Mouse (Mus musculus): ENCODE results near the gene Gm44503.

Gene Gm44503

DNA sequence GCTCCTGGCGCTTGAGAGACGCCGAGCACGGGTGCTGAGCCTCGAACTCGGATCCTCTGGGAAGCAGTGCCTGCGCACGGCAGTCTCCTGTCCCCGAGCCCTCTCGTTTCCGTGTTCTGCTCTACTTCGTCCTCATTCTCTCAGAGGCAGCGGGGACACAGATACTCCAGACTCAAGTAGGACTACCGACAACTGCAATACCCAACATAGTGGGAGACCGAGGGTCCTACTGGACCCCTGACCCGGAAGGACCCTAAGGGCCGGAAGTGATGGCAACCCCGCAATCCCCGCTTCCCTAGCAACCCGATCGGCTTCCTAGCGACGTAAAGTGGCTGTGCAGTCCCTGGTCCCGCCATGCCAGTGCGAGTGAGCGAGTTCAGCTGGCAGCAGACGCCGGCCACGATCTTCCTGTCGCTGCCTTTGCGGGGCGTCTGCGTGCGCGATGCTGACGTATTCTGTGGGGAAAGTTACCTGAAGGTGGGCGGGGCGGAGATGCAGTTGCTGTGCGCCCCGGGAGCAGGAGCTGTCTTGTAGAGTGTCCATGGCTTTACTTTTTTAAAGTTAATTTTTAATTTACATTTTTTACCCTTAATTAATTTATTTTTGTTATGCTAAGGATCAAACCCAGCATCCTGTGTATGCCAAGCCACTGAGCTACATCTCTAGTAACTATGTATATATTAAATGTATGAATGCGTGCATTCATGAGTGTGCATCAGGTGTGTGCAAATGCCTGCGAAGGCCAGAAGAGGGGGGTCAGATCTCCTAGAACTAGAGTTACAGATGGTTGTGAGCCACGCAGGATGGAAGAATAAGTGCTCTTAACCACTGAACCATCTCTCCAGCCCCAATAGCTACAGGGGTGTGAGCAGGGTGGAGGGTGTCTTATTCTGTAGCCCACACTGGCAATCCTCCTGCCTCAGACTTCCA lies at the start of gene Gm44503, which contains the start of gene Dyx1c1:
Gm44503 (plus strand) TSS at position 332 of the 930 bp plus-strand sequence.
Dyx1c1 (plus strand) TSS at position 265 of the 930 bp plus-strand sequence.
- in situ Hi-C loops (cut with MboI, MseI): no loop called here

GRCm38 (mm10) chr9:72911381-72911780 lies 47.3 kb upstream of the Gm44503 start:
- in situ Hi-C loops (cut with MboI, MseI): no loop called here

GRCm38 (mm10) chr9:72913551-72913950 lies 45.1 kb upstream of the Gm44503 start:
- in situ Hi-C loops (cut with MboI, MseI): no loop called here

DNA sequence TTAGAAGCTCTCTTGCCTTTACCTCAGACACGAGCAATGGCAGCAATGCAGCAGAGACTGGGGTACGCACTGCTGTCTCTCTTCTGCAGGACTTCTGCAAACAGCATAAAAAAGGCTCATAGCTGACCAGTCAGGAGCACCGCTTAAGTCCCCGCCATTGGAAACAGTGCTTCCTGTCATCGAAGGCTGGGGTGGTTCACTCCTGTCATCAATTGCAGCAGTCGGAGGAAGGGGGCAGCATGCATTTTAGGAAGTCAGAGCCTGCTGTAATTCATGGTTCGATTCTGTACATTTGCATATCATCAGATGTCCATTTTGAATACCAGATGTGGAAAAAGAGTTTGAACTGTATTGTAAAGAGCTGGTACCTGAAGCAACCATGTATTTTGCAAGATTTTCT lies 42.9 kb upstream of the Gm44503 start:
- in situ Hi-C loops (cut with MboI, MseI): no loop called here

- in situ Hi-C loops (cut with MboI, MseI): no loop called here
These were observed 35.6 kb upstream of the Gm44503 start for GRCm38 (mm10) chr9:72923068-72923467.

DNA sequence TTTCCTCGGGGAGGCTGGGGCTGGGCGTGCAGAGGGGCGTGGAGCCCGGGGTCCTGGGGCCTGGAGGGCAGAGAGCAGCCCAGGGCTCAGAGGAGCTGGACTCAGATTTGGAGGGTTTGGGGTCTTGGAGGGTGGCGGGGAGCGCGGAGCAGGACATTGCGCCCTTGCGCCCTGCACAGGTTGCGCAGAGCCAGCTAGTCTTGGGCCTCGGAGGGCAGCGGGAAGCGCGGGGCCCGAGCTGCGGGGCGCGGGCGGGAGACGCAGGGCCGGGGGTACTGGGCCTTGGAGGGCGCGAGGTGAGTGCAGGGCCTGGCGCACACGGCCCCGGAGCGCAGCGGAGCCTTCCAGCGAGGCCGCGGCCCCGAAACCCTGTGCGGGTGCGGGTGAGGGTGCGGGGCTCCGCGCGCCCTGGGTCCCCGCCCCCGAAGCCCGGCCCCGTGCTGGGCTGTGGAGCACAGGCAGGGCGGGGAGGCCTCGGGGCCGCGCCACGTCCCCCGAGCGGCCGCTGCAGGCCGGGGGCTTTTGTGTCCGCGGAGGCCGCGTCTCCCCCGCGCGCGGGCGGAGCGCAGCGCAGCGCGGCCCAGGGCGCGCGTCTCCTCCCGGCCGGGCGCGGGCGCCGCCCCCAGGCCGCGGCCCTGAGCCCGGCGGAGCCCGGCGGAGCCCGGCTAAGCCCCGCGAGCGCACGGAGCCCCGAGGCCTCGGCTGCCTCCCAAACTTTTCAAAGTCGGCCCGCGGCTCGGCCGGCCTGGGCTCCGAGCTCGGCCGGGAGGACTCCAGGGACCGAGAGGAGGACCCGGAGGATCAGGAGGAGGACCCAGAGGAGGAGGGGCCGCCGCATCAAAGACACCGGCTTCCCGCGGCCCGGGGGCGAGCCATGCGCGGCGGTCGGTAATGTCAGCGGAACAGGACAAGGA lies 33.4 kb upstream of the Gm44503 start, which contains the start of gene Pygo1:
Pygo1 (plus strand) TSS at position 625 of the 914 bp plus-strand sequence.
- in situ Hi-C loops (cut with MboI, MseI): no loop called here

DNA sequence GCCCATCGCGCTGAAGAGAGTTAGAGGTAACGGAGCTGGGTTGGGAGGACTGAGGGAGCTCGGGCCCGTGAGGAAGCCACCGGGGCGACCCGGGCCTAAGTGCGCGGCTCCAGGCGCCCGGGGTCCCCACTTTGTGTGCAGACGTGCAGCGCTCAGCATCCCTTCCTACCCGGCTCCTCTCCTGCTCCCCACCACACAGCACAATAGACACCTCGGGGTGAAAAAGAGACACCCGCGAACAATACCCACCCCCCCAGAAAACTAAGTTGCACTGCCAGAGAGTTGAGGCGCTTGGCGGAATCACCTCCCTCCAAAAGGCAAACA lies 32.8 kb upstream of the Gm44503 start:
- in situ Hi-C loops (cut with MboI, MseI): no loop called here

DNA sequence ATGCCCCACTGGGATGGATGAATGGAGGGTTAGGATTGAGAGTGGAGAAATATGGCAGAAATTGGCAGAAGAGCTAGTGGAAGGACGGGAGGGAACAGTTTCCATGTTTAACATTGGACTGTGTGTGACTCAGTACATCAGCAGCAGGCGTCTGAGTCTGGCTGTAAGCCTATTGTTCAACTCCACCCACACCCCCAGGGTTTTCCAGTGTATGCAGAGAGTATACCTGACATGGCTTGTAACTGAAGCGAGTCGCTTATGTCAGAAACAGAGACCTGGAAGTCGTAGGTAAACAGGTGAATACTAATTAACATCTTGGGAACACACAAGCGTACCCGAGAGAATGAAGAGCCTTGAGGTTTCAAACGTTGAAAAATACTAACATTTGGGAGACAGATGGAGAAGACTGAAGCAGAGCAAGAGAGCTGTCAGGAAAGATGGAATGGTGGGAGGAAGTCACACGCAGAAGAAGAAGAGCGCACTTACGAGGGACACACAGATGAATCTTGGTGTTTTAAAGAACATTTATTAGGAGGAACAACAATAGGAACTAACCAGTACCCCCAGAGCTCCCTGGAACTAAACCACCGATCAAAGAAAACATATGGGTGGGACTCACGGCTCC lies 27.4 kb upstream of the Gm44503 start:
- in situ Hi-C loops (cut with MboI, MseI): no loop called here

DNA sequence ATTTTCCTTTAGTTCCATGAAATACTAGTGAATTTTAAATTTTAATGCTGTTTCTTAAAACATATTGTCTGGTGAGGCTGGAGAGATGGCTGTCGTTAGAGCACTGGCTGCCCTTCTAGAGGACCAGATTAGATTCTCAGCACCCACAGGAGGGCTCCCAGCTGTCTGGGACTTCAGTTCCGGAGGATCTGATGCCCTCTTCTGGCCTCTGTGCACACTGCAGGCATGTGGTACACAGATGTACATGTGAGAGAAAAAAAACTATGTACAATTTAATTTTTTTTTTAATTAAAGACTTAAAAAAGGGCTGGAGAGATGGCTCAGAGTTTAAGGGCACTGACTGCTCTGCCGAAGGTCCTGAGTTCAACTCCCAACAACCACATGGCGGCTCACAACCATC lies 23.3 kb upstream of the Gm44503 start:
- in situ Hi-C loops (cut with MboI, MseI): no loop called here

- in situ Hi-C loops (cut with MboI, MseI): no loop called here
These were observed 22.4 kb upstream of the Gm44503 start for GRCm38 (mm10) chr9:72936301-72936700.

DNA sequence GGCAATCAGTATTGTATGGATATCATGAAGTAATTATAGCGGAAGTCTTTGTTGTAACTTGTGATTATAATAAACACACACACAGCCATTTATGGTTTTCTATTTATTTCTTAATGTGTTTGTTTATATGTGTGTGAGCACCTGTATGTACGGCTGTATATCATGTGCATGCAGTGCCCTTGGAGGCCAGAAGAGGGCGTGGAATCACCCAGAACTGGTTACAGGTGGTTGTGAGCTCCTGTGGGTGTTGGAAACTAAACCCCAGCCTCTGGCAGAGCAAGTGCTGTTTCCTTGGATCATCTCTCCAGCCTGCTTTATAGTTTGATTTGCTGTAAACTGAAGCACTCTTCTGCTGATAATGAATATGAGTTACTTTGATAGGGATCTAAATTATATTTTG lies 15.2 kb upstream of the Gm44503 start:
- in situ Hi-C loops (cut with MboI, MseI): no loop called here

GRCm38 (mm10) chr9:72944286-72944685 lies 14.4 kb upstream of the Gm44503 start:
- in situ Hi-C loops (cut with MboI, MseI): no loop called here

- in situ Hi-C loops (cut with MboI, MseI): no loop called here
These were observed 11.6 kb upstream of the Gm44503 start for GRCm38 (mm10) chr9:72947010-72947409.

DNA sequence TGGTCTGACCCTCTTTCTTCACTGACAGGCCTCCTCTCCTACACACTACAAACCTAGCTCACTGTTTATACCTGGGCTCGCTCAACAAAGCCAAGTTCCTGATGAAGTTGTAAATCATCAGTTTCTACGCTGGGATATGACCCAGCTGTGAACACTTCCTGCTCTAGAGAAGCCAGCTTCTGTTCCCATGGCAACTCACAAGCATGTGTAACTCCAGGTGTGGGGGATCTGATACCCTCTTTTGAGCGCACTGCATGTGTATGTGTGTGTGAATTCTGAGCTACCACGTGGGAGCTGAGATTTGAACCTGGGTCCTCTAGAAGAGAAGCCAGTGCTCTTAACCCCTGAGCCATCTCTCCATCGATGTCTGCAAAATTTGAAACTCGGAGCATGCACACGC lies 9.1 kb upstream of the Gm44503 start:
- in situ Hi-C loops (cut with MboI, MseI): no loop called here

GRCm38 (mm10) chr9:72954746-72955145 lies 3.9 kb upstream of the Gm44503 start:
- in situ Hi-C loops (cut with MboI, MseI): no loop called here

GRCm38 (mm10) chr9:72955546-72955945 lies 3.1 kb upstream of the Gm44503 start:
- in situ Hi-C loops (cut with MboI, MseI): no loop called here

DNA sequence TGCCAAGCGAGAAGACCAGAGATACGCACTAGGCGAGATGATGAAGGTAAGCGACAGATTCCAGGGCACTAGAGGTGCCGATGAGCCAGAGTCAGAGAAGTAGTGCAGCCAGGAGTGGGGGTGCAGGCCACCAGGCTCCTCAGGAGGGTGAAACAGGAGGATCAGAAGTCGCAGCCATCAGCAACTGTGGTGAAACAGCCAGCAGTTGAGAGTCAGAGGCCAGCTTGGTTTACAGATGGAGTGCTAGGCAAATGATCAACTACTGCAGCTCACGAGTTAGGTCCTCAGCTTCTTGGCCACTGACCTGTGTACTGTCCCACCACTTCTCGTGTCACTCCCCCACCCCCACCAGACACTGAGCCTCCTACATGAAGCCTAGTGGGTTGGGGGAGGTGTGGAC lies 2.7 kb downstream of the Gm44503 start:
- in situ Hi-C loops (cut with MboI, MseI): no loop called here

GRCm38 (mm10) chr9:72961959-72962358 lies 3.3 kb downstream of the Gm44503 start:
- in situ Hi-C loops (cut with MboI, MseI): no loop called here

GRCm38 (mm10) chr9:72968349-72969061 lies 9.9 kb downstream of the Gm44503 start:
- in situ Hi-C loops (cut with MboI, MseI): loop anchor here (5.0 kb wide), 1 partner anchor 74 kb away; the partner anchor contains the start of genes Pigb and Rab27a

DNA sequence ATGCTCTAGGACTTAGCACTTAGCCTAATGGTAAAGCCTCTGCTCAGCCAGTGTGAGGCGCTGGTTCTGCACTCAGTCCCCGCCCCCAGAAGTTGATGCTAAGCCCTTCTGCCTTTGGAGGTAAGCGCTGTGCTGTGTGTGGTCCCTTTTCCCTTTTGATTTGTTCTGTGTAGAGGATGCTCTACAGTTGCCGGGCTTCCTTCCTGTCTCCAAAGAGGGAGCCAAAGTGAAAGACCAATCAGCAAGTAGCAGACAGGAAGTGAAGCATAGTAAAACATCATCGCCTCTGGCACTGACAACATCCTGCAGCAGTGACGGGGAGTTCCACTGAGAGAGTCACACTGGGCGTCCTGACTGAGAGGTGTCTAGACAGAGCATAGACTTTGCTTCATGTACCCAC lies 11.2 kb downstream of the Gm44503 start:
- in situ Hi-C loops (cut with MboI, MseI): loop anchor here (5.0 kb wide), 1 partner anchor 72 kb away; the partner anchor contains the start of genes Pigb and Rab27a

- in situ Hi-C loops (cut with MboI, MseI): no loop called here
These were observed 13.8 kb downstream of the Gm44503 start for GRCm38 (mm10) chr9:72972435-72972834.
